Mouse (Mus musculus): ENCODE data around the gene Lrrc10. TPM values are rescaled to one million over a fixed set of nuclear protein-coding genes. Genes with fewer than 3 reads are reported as not detected.
"Not testable (repeated sequence)": the region's sequence is repeated elsewhere in the genome, so short reads cannot be mapped to it uniquely, and the experiment has no call there.

The Lrrc10 gene
- polyA plus RNA-seq, 1 experiment from 2014 or later, result not detected

- ATAC-seq (replicated peaks; ENCODE audit: low FRiP score), result no peak
- DNase-seq (ENCODE audit: low spot score), result no peak
- Histone ChIP-seq H3K9ac (ENCODE audit: low read length) (no peak overlapping the region), H3K4me1 (replicated peaks; ENCODE audit: control insufficient read depth, insufficient read depth, low read length) (no peaks in the 10 kb centered on the region), H3K27ac (ENCODE audit: low read depth, low read length) (no peak overlapping the region), H3K4me3 (ENCODE audit: low read depth, low read length) (no peak overlapping the region), H3K27me3 (ENCODE audit: control insufficient read depth, insufficient read depth, low read length) (no peaks in the 10 kb centered on the region), H3K36me3 (ENCODE audit: control insufficient read depth, insufficient read depth, low read length) (no peaks in the 10 kb centered on the region), H3K4me2 (ENCODE audit: low read depth, low read length, severe bottlenecking) (no peak overlapping the region), H3K9me3 (ENCODE audit: control insufficient read depth, low read length) (no peaks in the 10 kb centered on the region)
- WGBS, result 53% methylated on average over 8 of the region's 8 CpGs
These were observed 34.1 kb upstream of the Lrrc10 start for GRCm38 (mm10) chr10:117011047-117011446.

DNA sequence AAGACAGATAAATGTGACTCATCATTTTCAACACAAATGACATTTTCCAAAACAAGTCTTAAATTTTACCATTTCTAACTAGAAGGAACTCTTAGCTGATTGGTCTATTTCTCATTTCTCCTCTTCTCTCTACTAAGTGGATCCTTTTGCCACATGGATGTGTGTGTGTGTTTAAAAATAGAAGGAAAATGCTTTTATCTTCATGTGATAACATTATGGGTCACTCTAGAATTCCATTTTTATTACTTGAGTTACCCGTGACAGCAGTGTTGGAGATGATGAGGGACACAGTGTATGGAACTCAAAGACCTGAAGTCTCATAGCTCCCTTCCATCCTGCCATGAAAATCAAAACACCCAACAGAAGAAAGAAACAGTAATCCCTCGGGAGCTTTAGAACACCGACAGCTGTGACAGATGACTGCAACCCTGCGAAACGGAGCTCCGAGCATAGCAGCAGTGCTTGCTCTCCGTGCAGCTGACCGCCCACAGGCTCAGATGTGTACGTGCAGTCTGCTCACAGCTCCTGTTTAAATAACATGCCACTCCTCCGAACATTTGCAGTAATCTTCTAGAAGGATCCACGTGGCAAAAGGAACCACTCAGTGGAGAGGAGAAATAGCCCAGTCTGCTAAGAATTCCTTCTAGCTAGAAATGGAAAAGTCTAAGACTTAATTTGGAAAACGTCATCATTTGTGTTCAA is 31.3 kb upstream of the Lrrc10 start:
- ATAC-seq (replicated peaks; ENCODE audit: low FRiP score) (no peak), DNase-seq (ENCODE audit: low spot score) (no peak)
- H3K4me1 ChIP-seq (replicated peaks; ENCODE audit: control insufficient read depth, insufficient read depth, low read length), result peaks cover 5% of the 10 kb centered on the region; the same call in 1 of the 2 replicates
- H3K4me2 ChIP-seq (ENCODE audit: low read depth, low read length, severe bottlenecking), result no peak overlapping the region
- no peak overlapping the region for H3K27ac ChIP-seq (ENCODE audit: low read depth, low read length)
- H3K4me3 ChIP-seq (ENCODE audit: low read depth, low read length), result no peak overlapping the region
- 47% methylated on average over 12 of the region's 12 CpGs for WGBS
- H3K27me3 ChIP-seq (ENCODE audit: control insufficient read depth, insufficient read depth, low read length), result no peaks in the 10 kb centered on the region
- no peak overlapping the region for H3K9ac ChIP-seq (ENCODE audit: low read length)
- no peaks in the 10 kb centered on the region for H3K9me3 ChIP-seq (ENCODE audit: control insufficient read depth, low read length)
- no peaks in the 10 kb centered on the region for H3K36me3 ChIP-seq (ENCODE audit: control insufficient read depth, insufficient read depth, low read length)

GRCm38 (mm10) chr10:117014565-117014964 is 30.6 kb upstream of the Lrrc10 start:
- Histone ChIP-seq H3K4me1 (replicated peaks; ENCODE audit: control insufficient read depth, insufficient read depth, low read length) (peaks cover 5% of the 10 kb centered on the region; the same call in 1 of the 2 replicates), H3K4me2 (ENCODE audit: low read depth, low read length, severe bottlenecking) (no peak overlapping the region), H3K9ac (ENCODE audit: low read length) (no peak overlapping the region), H3K27ac (ENCODE audit: low read depth, low read length) (no peak overlapping the region), H3K36me3 (ENCODE audit: control insufficient read depth, insufficient read depth, low read length) (no peaks in the 10 kb centered on the region), H3K27me3 (ENCODE audit: control insufficient read depth, insufficient read depth, low read length) (no peaks in the 10 kb centered on the region), H3K9me3 (ENCODE audit: control insufficient read depth, low read length) (no peaks in the 10 kb centered on the region), H3K4me3 (ENCODE audit: low read depth, low read length) (no peak overlapping the region)
- 93% methylated on average over 5 of the region's 5 CpGs for whole genome bisulfite sequencing
- ATAC-seq (replicated peaks; ENCODE audit: low FRiP score) (no peak), DNase-seq (ENCODE audit: low spot score) (no peak)

DNA sequence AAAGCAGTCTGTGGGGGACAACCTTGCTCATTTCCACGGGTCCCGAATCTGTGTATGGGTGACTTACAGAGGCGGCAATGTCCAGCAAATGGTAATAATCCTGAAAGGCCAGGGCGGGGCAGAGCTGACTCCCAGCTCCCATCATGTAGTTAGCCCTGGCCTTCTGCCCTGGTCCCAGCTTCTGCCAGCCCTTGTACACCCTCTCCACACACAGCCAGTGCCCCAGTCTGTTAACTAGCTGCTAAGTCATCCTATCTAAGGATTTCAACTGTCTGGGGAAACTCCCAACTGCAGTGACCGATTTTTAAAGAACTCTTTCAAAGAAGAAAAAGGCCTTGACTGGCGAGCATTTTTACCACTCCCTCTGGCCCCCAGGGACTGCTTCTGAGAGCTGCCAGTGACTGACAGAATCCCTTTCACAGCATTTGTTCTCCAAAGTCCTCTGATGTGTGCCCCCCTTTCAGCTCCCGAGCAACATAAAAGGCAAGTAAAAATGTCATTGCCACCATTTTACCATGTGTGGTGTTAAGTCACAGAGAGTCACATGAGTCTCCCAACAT is 26.8 kb upstream of the Lrrc10 start:
- ATAC-seq (replicated peaks; ENCODE audit: low FRiP score) (no peak), DNase-seq (ENCODE audit: low spot score) (no peak)
- Histone ChIP-seq H3K9me3 (ENCODE audit: control insufficient read depth, low read length) (no peaks in the 10 kb centered on the region), H3K27me3 (ENCODE audit: control insufficient read depth, insufficient read depth, low read length) (0 out of 2 replicates have a peak, but pooled peaks cover 2% of the 10 kb centered on the region), H3K4me3 (ENCODE audit: low read depth, low read length) (no peak overlapping the region), H3K4me1 (replicated peaks; ENCODE audit: control insufficient read depth, insufficient read depth, low read length) (peaks cover 5% of the 10 kb centered on the region; the same call in 1 of the 2 replicates), H3K36me3 (ENCODE audit: control insufficient read depth, insufficient read depth, low read length) (no peaks in the 10 kb centered on the region), H3K4me2 (ENCODE audit: low read depth, low read length, severe bottlenecking) (no peak overlapping the region), H3K9ac (ENCODE audit: low read length) (no peak overlapping the region), H3K27ac (ENCODE audit: low read depth, low read length) (no peak overlapping the region)
- WGBS, result 58% methylated on average over 7 of the region's 7 CpGs

GRCm38 (mm10) chr10:117021020-117021754 is 24.0 kb upstream of the Lrrc10 start:
- DNase-seq (ENCODE audit: low spot score) (no peak), ATAC-seq (replicated peaks; ENCODE audit: low FRiP score) (no peak; the same call in 1 of the 2 replicates)
- H3K4me1 ChIP-seq (replicated peaks; ENCODE audit: control insufficient read depth, insufficient read depth, low read length), result peaks cover 5% of the 10 kb centered on the region; the same call in 1 of the 2 replicates
- H3K4me3 ChIP-seq (ENCODE audit: low read depth, low read length), result no peak overlapping the region
- 17% methylated on average over 21 of the region's 21 CpGs for WGBS
- no peak overlapping the region for H3K27ac ChIP-seq (ENCODE audit: low read depth, low read length)
- H3K27me3 ChIP-seq (ENCODE audit: control insufficient read depth, insufficient read depth, low read length), result peaks cover 4% of the 10 kb centered on the region; the same call in 1 of the 2 replicates
- no peaks in the 10 kb centered on the region for H3K36me3 ChIP-seq (ENCODE audit: control insufficient read depth, insufficient read depth, low read length)
- no peaks in the 10 kb centered on the region for H3K9me3 ChIP-seq (ENCODE audit: control insufficient read depth, low read length)
- H3K9ac ChIP-seq (ENCODE audit: low read length), result no peak overlapping the region
- H3K4me2 ChIP-seq (ENCODE audit: low read depth, low read length, severe bottlenecking), result no peak overlapping the region

- no peak overlapping the region for H3K4me3 ChIP-seq (ENCODE audit: low read depth, low read length)
- no peak for ATAC-seq (replicated peaks; ENCODE audit: low FRiP score)
- no peak overlapping the region for H3K9ac ChIP-seq (ENCODE audit: low read length)
- no peaks in the 10 kb centered on the region for H3K36me3 ChIP-seq (ENCODE audit: control insufficient read depth, insufficient read depth, low read length)
- H3K27ac ChIP-seq (ENCODE audit: low read depth, low read length), result no peak overlapping the region
- H3K4me2 ChIP-seq (ENCODE audit: low read depth, low read length, severe bottlenecking), result no peak overlapping the region
- peaks cover under 1% of the 10 kb centered on the region; the same call in 1 of the 2 replicates for H3K4me1 ChIP-seq (replicated peaks; ENCODE audit: control insufficient read depth, insufficient read depth, low read length)
- peaks cover 4% of the 10 kb centered on the region; the same call in 1 of the 2 replicates for H3K27me3 ChIP-seq (ENCODE audit: control insufficient read depth, insufficient read depth, low read length)
- 66% methylated on average over 16 of the region's 16 CpGs for WGBS
- no peak for DNase-seq (ENCODE audit: low spot score)
- no peaks in the 10 kb centered on the region for H3K9me3 ChIP-seq (ENCODE audit: control insufficient read depth, low read length)
These were observed 21.4 kb upstream of the Lrrc10 start for GRCm38 (mm10) chr10:117023693-117024092.

GRCm38 (mm10) chr10:117025776-117026175 is 19.4 kb upstream of the Lrrc10 start:
- H3K4me2 ChIP-seq (ENCODE audit: low read depth, low read length, severe bottlenecking); H3K9ac ChIP-seq (ENCODE audit: low read length); H3K9me3 ChIP-seq (ENCODE audit: control insufficient read depth, low read length); ATAC-seq (replicated peaks; ENCODE audit: low FRiP score); DNase-seq (ENCODE audit: low spot score); H3K27ac ChIP-seq (ENCODE audit: low read depth, low read length); H3K4me1 ChIP-seq (replicated peaks; ENCODE audit: control insufficient read depth, insufficient read depth, low read length); H3K36me3 ChIP-seq (ENCODE audit: control insufficient read depth, insufficient read depth, low read length); H3K4me3 ChIP-seq (ENCODE audit: low read depth, low read length); H3K27me3 ChIP-seq (ENCODE audit: control insufficient read depth, insufficient read depth, low read length): not testable (repeated sequence)

GRCm38 (mm10) chr10:117026176-117026575 is 19.0 kb upstream of the Lrrc10 start:
- Histone ChIP-seq H3K9me3 (ENCODE audit: control insufficient read depth, low read length) (no peaks in the 10 kb centered on the region), H3K27me3 (ENCODE audit: control insufficient read depth, insufficient read depth, low read length) (peaks cover 4% of the 10 kb centered on the region; the same call in 1 of the 2 replicates), H3K9ac (ENCODE audit: low read length) (no peak overlapping the region), H3K27ac (ENCODE audit: low read depth, low read length) (no peak overlapping the region), H3K36me3 (ENCODE audit: control insufficient read depth, insufficient read depth, low read length) (no peaks in the 10 kb centered on the region), H3K4me1 (replicated peaks; ENCODE audit: control insufficient read depth, insufficient read depth, low read length) (no peaks in the 10 kb centered on the region), H3K4me3 (ENCODE audit: low read depth, low read length) (no peak overlapping the region), H3K4me2 (ENCODE audit: low read depth, low read length, severe bottlenecking) (no peak overlapping the region)
- 84% methylated on average over 8 of the region's 8 CpGs for WGBS
- ATAC-seq (replicated peaks; ENCODE audit: low FRiP score), result no peak
- no peak for DNase-seq (ENCODE audit: low spot score)

Measured in forebrain, embryonic 11.5 days (tissue).